Mouse (Mus musculus) MEL (cell line): ENCODE results near the gene Galns.

ENCODE experiments used
- CHD2 ChIP-seq: IDR thresholded peaks from 2 replicates; pipeline ENCODE4 v1.6.1; 2011; ENCODE audit warnings: low read length, improper control_type of control experiment
- CTCF ChIP-seq, 3 experiments: IDR thresholded peaks in 2 of 3; conservative IDR thresholded peaks in 1 of 3; 2 replicates each; pipeline ENCODE4 v1.5.1; 2011 to 2012; ENCODE audit warnings: low read length in 3 of 3, low read depth in 2 of 3, mild to moderate bottlenecking in 2 of 3, improper control_type of control experiment in 1 of 3, inconsistent platforms in 1 of 3, mixed read lengths in 1 of 3, moderate library complexity in 1 of 3; ENCODE audit not compliant: control insufficient read depth in 1 of 3, insufficient read depth in 1 of 3, poor library complexity in 1 of 3, severe bottlenecking in 1 of 3
- POLR2A ChIP-seq, 2 experiments: IDR thresholded peaks; 2 replicates each; pipeline ENCODE4 v1.6.1; 2011 to 2012; ENCODE audit warnings: low read length in 2 of 2, mild to moderate bottlenecking in 2 of 2, control low read depth in 1 of 2, improper control_type of control experiment in 1 of 2, low read depth in 1 of 2, moderate library complexity in 1 of 2; ENCODE audit not compliant: control insufficient read depth in 1 of 2, insufficient read depth in 1 of 2, poor library complexity in 1 of 2
- POLR2AphosphoS2 ChIP-seq: IDR thresholded peaks from 2 replicates; pipeline ENCODE4 v1.6.1; 2011; ENCODE audit warnings: low read length, improper control_type of control experiment
- TAL1 ChIP-seq: IDR thresholded peaks from 2 replicates; pipeline ENCODE4 v1.6.1; 2012; ENCODE audit warnings: mild to moderate bottlenecking, inconsistent platforms, low read length, moderate library complexity, mixed read lengths
- TCF12 ChIP-seq: IDR thresholded peaks from 2 replicates; pipeline ENCODE4 v1.6.1; 2014; ENCODE audit warnings: low read depth, mild to moderate bottlenecking, inconsistent platforms, low read length, improper control_type of control experiment, moderate library complexity
- ZMIZ1 ChIP-seq: IDR thresholded peaks from 2 replicates; pipeline ENCODE4 v1.6.1; 2012; ENCODE audit warnings: low read depth, mild to moderate bottlenecking, inconsistent platforms, low read length, improper control_type of control experiment, moderate library complexity

GRCm38 (mm10) chr8:122617947-122618546, 6.8 kb upstream of the Galns start:
- TF ChIP-seq POLR2A (IDR thresholded peaks at IDR 0.05; ENCODE audit: control insufficient read depth in 1 of 2, insufficient read depth in 1 of 2, low read depth in 1 of 2, low read length in 2 of 2, poor library complexity in 1 of 2) (no peak), CTCF (IDR thresholded peaks at IDR 0.05 in 2 of 3, conservative IDR thresholded peaks at IDR 0.05 in 1 of 3; ENCODE audit: control insufficient read depth in 1 of 3, insufficient read depth in 1 of 3, low read depth in 2 of 3, low read length in 3 of 3, poor library complexity in 1 of 3, severe bottlenecking in 1 of 3) (peak; percentile 39 to 88 (median 74)), POLR2AphosphoS2 (no peak), TAL1 (no peak), ZMIZ1 (no peak), TCF12 (0 out of 2 replicates have a peak, but pooled peaks have one; percentile 5), CHD2 (no peak)
